In genomic region chr4:139019413-139019812, GRCm38 (mm10) we compare ENCODE assay signal across 16 mouse cellular contexts. TPM values are rescaled to one million over a fixed set of nuclear protein-coding genes. Genes with fewer than 3 reads are reported as not detected.
DNase-seq lines count a peak whose midpoint lies in the region; ATAC-seq and TF ChIP-seq lines count a peak whose summit lies in the region.
"Had no signal": no experiment of that assay in that cellular context is flagged by ENCODE, and none has a peak within 500 bp of the region (broad histone marks: within the 10 kb centered on the region; RNA-seq: fewer than 3 reads in every experiment).

No protein-coding gene starts in this region.

- H3K4me3 ChIP-seq in heart, embryonic 14.5 days (ENCODE audit: control insufficient read depth in 1 of 2, insufficient read depth in 1 of 2, low read depth in 1 of 2, low read length in 2 of 2): no peak overlapping the region
- H3K4me3 ChIP-seq in intestine, embryonic 15.5 days (replicated peaks): no peak overlapping the region
- H3K4me3 ChIP-seq in neural tube, embryonic 13.5 days: no peak overlapping the region
- no peak overlapping the region for H3K4me3 ChIP-seq in forebrain, postnatal 0 days (ENCODE audit: low read depth, low read length)
- H3K4me3 ChIP-seq: embryonic facial prominence, embryonic 13.5 days; heart, adult 2 months; lung, embryonic 15.5 days had no signal

- H3K36me3 ChIP-seq in heart, embryonic 14.5 days (ENCODE audit: control insufficient read depth, insufficient read depth, low read length): no peaks in the 10 kb centered on the region; the same call in 1 of the 2 replicates
- no peaks in the 10 kb centered on the region for H3K36me3 ChIP-seq in intestine, embryonic 15.5 days
- no peaks in the 10 kb centered on the region for H3K36me3 ChIP-seq in neural tube, embryonic 13.5 days
- no peaks in the 10 kb centered on the region for H3K36me3 ChIP-seq in forebrain, postnatal 0 days (ENCODE audit: insufficient read depth)
- H3K36me3 ChIP-seq: embryonic facial prominence, embryonic 13.5 days; lung, embryonic 15.5 days had no signal

- H3K4me1 ChIP-seq in heart, embryonic 14.5 days (ENCODE audit: control insufficient read depth in 2 of 2, insufficient read depth in 2 of 2, low read length in 2 of 2): peaks cover 11 to 18% of the 10 kb centered on the region in 2 experiments
- peaks cover 4% of the 10 kb centered on the region; the same call in 1 of the 2 replicates for H3K4me1 ChIP-seq in intestine, embryonic 15.5 days (replicated peaks)
- H3K4me1 ChIP-seq in neural tube, embryonic 13.5 days (replicated peaks): peaks cover 31% of the 10 kb centered on the region
- peaks cover 5% of the 10 kb centered on the region; the same call in 1 of the 2 replicates for H3K4me1 ChIP-seq in forebrain, postnatal 0 days (ENCODE audit: insufficient read depth)
- H3K4me1 ChIP-seq: embryonic facial prominence, embryonic 13.5 days; lung, embryonic 15.5 days had no signal

- no peaks in the 10 kb centered on the region for H3K27me3 ChIP-seq in heart, embryonic 14.5 days (ENCODE audit: control insufficient read depth, insufficient read depth, low read length)
- H3K27me3 ChIP-seq in intestine, embryonic 15.5 days (replicated peaks): no peaks in the 10 kb centered on the region
- H3K27me3 ChIP-seq in neural tube, embryonic 13.5 days: no peaks in the 10 kb centered on the region
- H3K27me3 ChIP-seq in forebrain, postnatal 0 days (ENCODE audit: insufficient read depth, low read length): no peaks in the 10 kb centered on the region
- H3K27me3 ChIP-seq: embryonic facial prominence, embryonic 13.5 days; lung, embryonic 15.5 days had no signal

- no peak for ATAC-seq in heart, embryonic 14.5 days (ENCODE audit: insufficient number of reproducible peaks, insufficient read depth, low FRiP score, low read depth)
- ATAC-seq in intestine, embryonic 15.5 days: peak; percentile 83
- ATAC-seq in neural tube, embryonic 13.5 days (ENCODE audit: low read depth): peak; percentile 74
- ATAC-seq in forebrain, postnatal 0 days: no peak
- ATAC-seq: activated CD4-positive, CD25-positive, alpha-beta regulatory T cell, adult 4 months had no signal

- peaks cover 6% of the 10 kb centered on the region; the same call in 1 of the 2 replicates for H3K9me3 ChIP-seq in heart, embryonic 14.5 days (ENCODE audit: control insufficient read depth, low read length)
- H3K9me3 ChIP-seq in intestine, embryonic 15.5 days: no peaks in the 10 kb centered on the region
- H3K9me3 ChIP-seq in neural tube, embryonic 13.5 days: no peaks in the 10 kb centered on the region
- no peaks in the 10 kb centered on the region for H3K9me3 ChIP-seq in forebrain, postnatal 0 days (ENCODE audit: low read length)
- H3K9me3 ChIP-seq: lung, embryonic 15.5 days had no signal

- H3K9ac ChIP-seq in heart, embryonic 14.5 days (ENCODE audit: low read length): no peak overlapping the region
- no peak overlapping the region for H3K9ac ChIP-seq in intestine, embryonic 15.5 days
- no peak overlapping the region for H3K9ac ChIP-seq in neural tube, embryonic 13.5 days
- H3K9ac ChIP-seq in forebrain, postnatal 0 days: no peak overlapping the region
- H3K9ac ChIP-seq: embryonic facial prominence, embryonic 13.5 days; lung, embryonic 15.5 days had no signal

- TF ChIP-seq CTCF in forebrain, postnatal 0 days (IDR thresholded peaks at IDR 0.05; ENCODE audit: low read depth): no peak

- H3K4me2 ChIP-seq in heart, embryonic 14.5 days (ENCODE audit: low read length): peak overlapping the region; percentile 8; the same call in 1 of the 2 replicates
- peak overlapping the region; percentile 26; the same call in 1 of the 2 replicates for H3K4me2 ChIP-seq in intestine, embryonic 15.5 days (replicated peaks)
- H3K4me2 ChIP-seq in neural tube, embryonic 13.5 days: peak overlapping the region; percentile 11; the same call in 1 of the 2 replicates
- no peak overlapping the region for H3K4me2 ChIP-seq in forebrain, postnatal 0 days (ENCODE audit: low read depth)
- H3K4me2 ChIP-seq: embryonic facial prominence, embryonic 13.5 days; lung, embryonic 15.5 days had no signal

- DNase-seq in heart, postnatal 4 days: no peak
- DNase-seq in MEL-GATA-1-ER (ENCODE audit: extremely low read depth, low read depth): peak; percentile 65
- DNase-seq in thymus, postnatal 36 days: no peak
- DNase-seq in layer of hippocampus, adult 18-20 months (ENCODE audit: low spot score in 2 of 2): no peak
- no peak for DNase-seq in forebrain, postnatal 0 days
- DNase-seq: heart, adult 2 months; kidney, postnatal 14 days; retina, postnatal 1 day had no signal

- WGBS in heart, embryonic 14.5 days: 39% methylated on average over 13 of the region's 13 CpGs
- WGBS in intestine, embryonic 15.5 days: 40% methylated on average over 13 of the region's 13 CpGs
- 57% methylated on average over 13 of the region's 13 CpGs for WGBS in neural tube, embryonic 13.5 days
- 76% methylated on average over 13 of the region's 13 CpGs for WGBS in forebrain, postnatal 0 days

- no peak overlapping the region for H3K27ac ChIP-seq in heart, embryonic 14.5 days (replicated peaks in 1 of 2; ENCODE audit: control insufficient read depth in 1 of 2, insufficient read depth in 1 of 2, low read depth in 2 of 2, low read length in 2 of 2)
- peak overlapping the region; percentile 77; the same call in 1 of the 2 replicates for H3K27ac ChIP-seq in intestine, embryonic 15.5 days
- H3K27ac ChIP-seq in neural tube, embryonic 13.5 days (replicated peaks): peak overlapping the region; percentile 78
- no peak overlapping the region for H3K27ac ChIP-seq in forebrain, postnatal 0 days (ENCODE audit: low read depth, low read length)
- H3K27ac ChIP-seq: embryonic facial prominence, embryonic 13.5 days; heart, adult 2 months; lung, embryonic 15.5 days had no signal

RNA-seq across cellular contexts. Expression of gene Tmco4, which starts 46.7 kb away (rescaled TPM):
- polyA plus RNA-seq in heart, embryonic 14.5 days (2014; fragmentation: Nextera tagmentation; extraction: Ambion mirVana): 4.8 and 5.7 TPM in 2 replicates
- 10 to 100 TPM; 11.7 to 14.2 TPM for total RNA-seq in heart, postnatal 4 days (2021)
- polyA plus RNA-seq in intestine, embryonic 15.5 days (2015; fragmentation: Nextera tagmentation; extraction: Ambion mirVana): 14.1 and 14.3 TPM in 2 replicates
- polyA plus RNA-seq in neural tube, embryonic 13.5 days (2015; fragmentation: Nextera tagmentation; extraction: Ambion mirVana): 0.80 and 1.2 TPM in 2 replicates
- total RNA-seq in layer of hippocampus, adult 18-20 months (2021): 1 to 10 TPM; 2.9 to 3.0 TPM
- total RNA-seq in forebrain, postnatal 0 days (2014; rRNA removed): 1.5 and 4.0 TPM in 2 replicates
- polyA plus RNA-seq in forebrain, postnatal 0 days (2015; fragmentation: Nextera tagmentation; extraction: Ambion mirVana): 1.4 and 1.5 TPM in 2 replicates

RNA-seq across cellular contexts. Expression of gene Rnf186, which starts 52.5 kb away (rescaled TPM):
- not detected in 2 replicates for polyA plus RNA-seq in heart, embryonic 14.5 days (2014; fragmentation: Nextera tagmentation; extraction: Ambion mirVana)
- not detected for total RNA-seq in heart, postnatal 4 days (2021)
- polyA plus RNA-seq in intestine, embryonic 15.5 days (2015; fragmentation: Nextera tagmentation; extraction: Ambion mirVana): 79.5 and 98.0 TPM in 2 replicates
- polyA plus RNA-seq in neural tube, embryonic 13.5 days (2015; fragmentation: Nextera tagmentation; extraction: Ambion mirVana): not detected in 2 replicates
- not detected for total RNA-seq in layer of hippocampus, adult 18-20 months (2021)
- total RNA-seq in forebrain, postnatal 0 days (2014; rRNA removed): not detected in 2 replicates
- polyA plus RNA-seq in forebrain, postnatal 0 days (2015; fragmentation: Nextera tagmentation; extraction: Ambion mirVana): not detected in 2 replicates
- total RNA-seq: heart, adult 2 months; left cerebral cortex, adult 8-10 months; monocyte, adult 5-6 weeks had no signal
- polyA plus RNA-seq: activated CD4-positive, CD25-positive, alpha-beta regulatory T cell, adult 4 months; embryonic facial prominence, embryonic 13.5 days had no signal

RNA-seq across cellular contexts. Expression of gene Htr6, which starts 56.0 kb away (rescaled TPM):
- not detected in 2 replicates for polyA plus RNA-seq in heart, embryonic 14.5 days (2014; fragmentation: Nextera tagmentation; extraction: Ambion mirVana)
- total RNA-seq in heart, postnatal 4 days (2021): not detected
- polyA plus RNA-seq in intestine, embryonic 15.5 days (2015; fragmentation: Nextera tagmentation; extraction: Ambion mirVana): 0.14 and 0.18 TPM in 2 replicates
- 0.45 and 0.60 TPM in 2 replicates for polyA plus RNA-seq in neural tube, embryonic 13.5 days (2015; fragmentation: Nextera tagmentation; extraction: Ambion mirVana)
- total RNA-seq in layer of hippocampus, adult 18-20 months (2021): 1 to 10 TPM; 6.5 to 7.6 TPM
- total RNA-seq in forebrain, postnatal 0 days (2014; rRNA removed): 1.8 and 4.0 TPM in 2 replicates
- 0.67 TPM in 2 replicates for polyA plus RNA-seq in forebrain, postnatal 0 days (2015; fragmentation: Nextera tagmentation; extraction: Ambion mirVana)
- total RNA-seq: heart, adult 2 months; monocyte, adult 5-6 weeks had no signal
- polyA plus RNA-seq: activated CD4-positive, CD25-positive, alpha-beta regulatory T cell, adult 4 months; heart, adult 2 months; lung, embryonic 15.5 days had no signal

Comparison
In these comparisons a context has a peak if more than half of its experiments do, and no peak if none do; other contexts are left out.
1. ATAC-seq: peak in intestine, embryonic 15.5 days (single experiment) and neural tube, embryonic 13.5 days (single experiment); none in heart, embryonic 14.5 days (single experiment) and forebrain, postnatal 0 days (single experiment).
2. H3K27ac ChIP-seq: peak in intestine, embryonic 15.5 days (single experiment) and neural tube, embryonic 13.5 days (single experiment); none in heart, embryonic 14.5 days (0 of 2) and forebrain, postnatal 0 days (single experiment).
3. RNA of gene Rnf186, which starts 52.5 kb away (polyA plus RNA-seq): 79.5 to 98.0 TPM in intestine, embryonic 15.5 days; not detected in heart, embryonic 14.5 days, not detected in neural tube, embryonic 13.5 days and not detected in forebrain, postnatal 0 days; every median in the first group is over 10 times any median in the second.